Mouse (Mus musculus) hindbrain, embryonic 16.5 days (tissue): Measurements from ENCODE around the gene Kdelr1. TPM values are rescaled to one million over a fixed set of nuclear protein-coding genes. Genes with fewer than 3 reads are reported as not detected.

Source experiments
- ATAC-seq: fragments of 200-750 bp; cut with Nextera tagmentation; 2 replicates; pipeline ENCODE4 v1.8.0; 2017; ENCODE audit warnings: moderate TSS enrichment, moderate library complexity
- H3K27ac ChIP-seq: fragments of 300-500 bp; sonication (generic); 2 replicates; pipeline ENCODE4 v1.5.1; 2014; ENCODE audit warnings: low read depth, mild to moderate bottlenecking, control low read depth, low read length, moderate library complexity
- H3K27me3 ChIP-seq: fragments of 300-500 bp; sonication (generic); replicated peaks from 2 replicates; pipeline ENCODE4 v1.6.1; 2014; ENCODE audit warnings: low read length; ENCODE audit not compliant: control insufficient read depth, insufficient read depth
- H3K36me3 ChIP-seq: fragments of 300-500 bp; sonication (generic); 2 replicates; pipeline ENCODE4 v1.6.1; 2014; ENCODE audit warnings: mild to moderate bottlenecking, low read length, moderate library complexity, mixed read lengths; ENCODE audit not compliant: control insufficient read depth, insufficient read depth
- H3K4me1 ChIP-seq: fragments of 300-500 bp; sonication (generic); 2 replicates; pipeline ENCODE4 v1.6.1; 2014; ENCODE audit warnings: low read depth, low read length; ENCODE audit not compliant: control insufficient read depth, insufficient read depth
- H3K4me2 ChIP-seq: fragments of 300-500 bp; sonication (generic); 2 replicates; pipeline ENCODE4 v1.6.1; 2014; ENCODE audit warnings: mild to moderate bottlenecking, low read length, control low read depth, moderate library complexity
- H3K4me3 ChIP-seq: fragments of 300-500 bp; sonication (generic); 2 replicates; pipeline ENCODE4 v1.5.1; 2014; ENCODE audit warnings: mild to moderate bottlenecking, low read length, control low read depth, moderate library complexity
- H3K9ac ChIP-seq: fragments of 300-500 bp; sonication (generic); 2 replicates; pipeline ENCODE4 v1.6.1; 2014; ENCODE audit warnings: low read depth, mild to moderate bottlenecking, control low read depth, low read length, moderate library complexity
- H3K9me3 ChIP-seq: fragments of 300-500 bp; sonication (generic); 2 replicates; pipeline ENCODE4 v1.6.1; 2014; ENCODE audit warnings: mild to moderate bottlenecking, low read length, moderate library complexity; ENCODE audit not compliant: control insufficient read depth
- WGBS: fragments of 180-500 bp; shearing (Covaris S2); extraction: QIAGEN DNeasy Blood & Tissue Kit; methylation state at CpG from one replicate; pipeline ENCODE4 v1.1.7; 2014; 5-methylcytosine and 5-hydroxymethylcytosine counted together
- polyA plus RNA-seq: library from polyadenylated mRNA; unstranded; fragments of >200 nt; fragmentation: Nextera tagmentation; extraction: Ambion mirVana; gene quantifications from 2 replicates; pipeline ENCODE4 v1.2.1, GENCODE M21; 2015

Gene Kdelr1
- polyA plus RNA-seq, 1 experiment from 2014 or later = 54.5 TPM

DNA sequence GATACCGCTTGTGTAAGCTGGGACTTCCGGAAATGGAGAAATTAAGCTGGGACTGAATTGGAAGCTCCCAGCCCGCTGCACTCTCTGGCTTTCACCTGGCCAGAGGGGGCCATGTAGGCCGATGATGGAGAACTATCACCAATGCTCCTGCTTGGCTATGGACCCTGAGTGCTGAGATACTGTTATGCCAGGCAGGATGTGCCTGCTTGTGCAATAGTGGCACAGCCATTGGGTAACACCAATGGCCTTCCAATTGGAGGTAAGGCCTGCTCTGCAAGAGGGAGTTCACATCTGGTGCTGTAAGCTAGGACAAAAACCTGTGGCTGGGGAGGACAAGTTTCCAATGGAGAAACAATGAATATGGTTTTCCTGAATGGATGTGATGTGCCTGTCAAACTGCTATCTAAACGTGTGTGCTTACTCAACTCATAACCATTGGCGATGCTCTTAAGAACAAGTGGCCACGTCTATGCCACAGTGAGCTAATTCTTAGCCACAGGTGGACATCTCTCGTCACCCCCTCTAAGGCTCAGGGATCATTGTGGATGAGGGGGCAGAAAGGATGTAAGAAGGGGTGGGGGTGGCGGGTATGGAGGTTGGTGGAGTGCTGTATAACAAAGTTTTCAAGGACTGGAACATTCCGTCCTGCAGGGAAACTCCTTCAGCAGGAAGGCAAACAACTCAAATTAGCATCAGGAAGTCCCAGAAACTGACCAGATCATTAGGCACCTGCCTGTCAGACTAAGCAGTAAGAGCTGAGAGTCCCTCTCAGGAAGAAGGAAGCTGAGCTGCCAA is 29.4 kb upstream of the Kdelr1 start:
- Histone ChIP-seq H3K36me3 (peaks cover 4% of the 10 kb centered on the region; the same call in 1 of the 2 replicates), H3K9me3 (no peaks in the 10 kb centered on the region), H3K9ac (no peak overlapping the region), H3K4me3 (no peak overlapping the region), H3K4me1 (no peaks in the 10 kb centered on the region), H3K27ac (no peak overlapping the region), H3K27me3 (no peaks in the 10 kb centered on the region), H3K4me2 (no peak overlapping the region)
- WGBS = 91% methylated on average over 10 of the region's 10 CpGs
- ATAC-seq = no peak

- Histone ChIP-seq H3K4me1 (no peaks in the 10 kb centered on the region), H3K9ac (peak overlapping the region; percentile 17; the same call in 1 of the 2 replicates), H3K4me3 (no peak overlapping the region), H3K9me3 (no peaks in the 10 kb centered on the region), H3K4me2 (no peak overlapping the region), H3K27ac (no peak overlapping the region), H3K36me3 (no peaks in the 10 kb centered on the region; the same call in 1 of the 2 replicates), H3K27me3 (no peaks in the 10 kb centered on the region; the same call in 1 of the 2 replicates)
- WGBS = 13% methylated on average over 6 of the region's 6 CpGs
- no peak for ATAC-seq
Observed at GRCm38 (mm10) chr7:45848447-45849027, 24.0 kb upstream of the Kdelr1 start.

DNA sequence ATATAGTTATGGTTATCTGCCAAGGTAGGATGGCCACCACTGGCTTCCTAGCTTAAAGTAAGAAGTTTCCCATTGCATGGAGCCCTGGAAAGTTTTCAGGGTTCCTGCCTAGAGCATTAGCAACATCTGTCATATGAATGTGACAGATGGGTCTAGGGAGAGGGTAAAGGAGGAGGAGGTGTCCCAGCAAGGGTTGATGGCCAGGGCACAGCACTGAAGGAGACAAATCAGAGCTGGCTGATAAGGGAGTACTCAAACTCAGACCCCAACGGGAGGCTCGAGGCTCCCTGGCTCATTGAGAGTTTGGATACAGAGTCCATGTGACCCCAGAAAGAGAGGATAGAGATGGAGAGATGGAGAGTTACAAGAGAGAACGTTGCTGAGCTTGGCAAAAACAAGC is 21.9 kb upstream of the Kdelr1 start:
- Histone ChIP-seq H3K9me3 (no peaks in the 10 kb centered on the region), H3K9ac (no peak overlapping the region), H3K36me3 (no peaks in the 10 kb centered on the region; the same call in 1 of the 2 replicates), H3K27ac (no peak overlapping the region), H3K4me1 (no peaks in the 10 kb centered on the region), H3K27me3 (no peaks in the 10 kb centered on the region; the same call in 1 of the 2 replicates), H3K4me3 (no peak overlapping the region), H3K4me2 (no peak overlapping the region)
- no peak for ATAC-seq
- 70% methylated on average over 3 of the region's 3 CpGs for WGBS

- H3K27me3 ChIP-seq = peaks cover 9% of the 10 kb centered on the region
- no peak for ATAC-seq
- peaks cover 8% of the 10 kb centered on the region for H3K4me1 ChIP-seq
- WGBS = 84% methylated on average over 12 of the region's 12 CpGs
- H3K9me3 ChIP-seq = no peaks in the 10 kb centered on the region
- H3K4me2 ChIP-seq = no peak overlapping the region
- H3K36me3 ChIP-seq = no peaks in the 10 kb centered on the region; the same call in 1 of the 2 replicates
- no peak overlapping the region for H3K9ac ChIP-seq
- no peak overlapping the region for H3K27ac ChIP-seq
- H3K4me3 ChIP-seq = no peak overlapping the region
Observed at GRCm38 (mm10) chr7:45853089-45853488, 19.5 kb upstream of the Kdelr1 start.

GRCm38 (mm10) chr7:45856950-45857901 is 15.3 kb upstream of the Kdelr1 start:
- WGBS = 6% methylated on average over 30 of the region's 30 CpGs

DNA sequence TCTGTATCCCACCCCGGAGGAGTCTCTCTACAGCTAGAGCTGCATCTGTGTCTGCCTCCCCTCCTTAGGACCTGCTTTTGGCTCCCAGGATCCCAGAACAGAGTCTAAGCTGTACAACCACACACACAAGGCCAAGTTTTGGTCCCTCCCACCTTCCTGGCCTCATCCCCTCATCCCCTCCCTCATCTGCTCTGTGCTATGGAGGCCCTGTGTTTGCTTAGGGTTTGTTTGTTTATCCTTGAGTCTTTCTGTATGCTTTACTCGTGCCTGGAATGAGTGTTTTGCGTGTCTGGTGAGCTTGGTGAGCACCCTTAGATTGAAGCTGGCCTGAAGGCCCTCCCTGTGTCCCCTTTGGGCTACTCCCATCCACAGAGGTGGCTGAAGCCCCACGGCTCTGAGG is 13.6 kb upstream of the Kdelr1 start:
- Histone ChIP-seq H3K27ac (no peak overlapping the region), H3K4me1 (peaks cover 8% of the 10 kb centered on the region), H3K4me3 (no peak overlapping the region), H3K36me3 (no peaks in the 10 kb centered on the region; the same call in 1 of the 2 replicates), H3K4me2 (no peak overlapping the region), H3K9ac (no peak overlapping the region), H3K27me3 (peaks cover 17% of the 10 kb centered on the region), H3K9me3 (no peaks in the 10 kb centered on the region)
- 71% methylated on average over 4 of the region's 4 CpGs for WGBS
- no peak for ATAC-seq

More at GRCm38 (mm10) chr7:45856950-45857901, 15.3 kb upstream of the Kdelr1 start:
- peak overlapping the region; percentile 15; the same call in 1 of the 2 replicates for H3K9ac ChIP-seq
- peak; percentile 46; the same call in 1 of the 2 replicates for ATAC-seq
- H3K4me3 ChIP-seq = peak overlapping the region; percentile 29
- H3K4me1 ChIP-seq = peaks cover 8% of the 10 kb centered on the region
- H3K27me3 ChIP-seq = peaks cover 17% of the 10 kb centered on the region
- no peaks in the 10 kb centered on the region for H3K9me3 ChIP-seq
- H3K36me3 ChIP-seq = no peaks in the 10 kb centered on the region; the same call in 1 of the 2 replicates
- H3K27ac ChIP-seq = no peak overlapping the region
- H3K4me2 ChIP-seq = peak overlapping the region; percentile 52

DNA sequence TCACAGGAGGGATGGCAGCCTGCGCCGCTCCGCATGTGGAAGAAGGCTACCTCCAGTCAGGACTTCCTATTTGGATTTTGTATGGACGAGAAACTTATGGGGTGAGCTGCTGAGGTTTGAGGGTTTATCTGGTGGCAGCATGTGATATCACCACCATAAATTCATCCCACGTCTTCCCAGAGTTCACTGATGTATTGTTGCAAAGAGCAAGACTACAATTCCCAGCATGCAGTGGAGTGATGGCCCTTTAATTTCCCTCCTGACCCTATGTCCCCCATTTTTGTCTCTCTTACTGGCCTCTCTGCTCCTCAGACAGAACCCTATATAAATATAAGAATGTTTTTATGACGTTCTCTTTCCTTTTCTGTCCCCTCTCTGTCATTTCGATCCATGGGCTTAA is 9.8 kb upstream of the Kdelr1 start:
- Histone ChIP-seq H3K9me3 (no peaks in the 10 kb centered on the region), H3K4me3 (no peak overlapping the region), H3K4me2 (no peak overlapping the region), H3K4me1 (peaks cover 12% of the 10 kb centered on the region), H3K9ac (no peak overlapping the region), H3K27me3 (peaks cover 8% of the 10 kb centered on the region), H3K27ac (no peak overlapping the region), H3K36me3 (no peaks in the 10 kb centered on the region; the same call in 1 of the 2 replicates)
- WGBS = 87% methylated on average over 7 of the region's 7 CpGs
- ATAC-seq = no peak

DNA sequence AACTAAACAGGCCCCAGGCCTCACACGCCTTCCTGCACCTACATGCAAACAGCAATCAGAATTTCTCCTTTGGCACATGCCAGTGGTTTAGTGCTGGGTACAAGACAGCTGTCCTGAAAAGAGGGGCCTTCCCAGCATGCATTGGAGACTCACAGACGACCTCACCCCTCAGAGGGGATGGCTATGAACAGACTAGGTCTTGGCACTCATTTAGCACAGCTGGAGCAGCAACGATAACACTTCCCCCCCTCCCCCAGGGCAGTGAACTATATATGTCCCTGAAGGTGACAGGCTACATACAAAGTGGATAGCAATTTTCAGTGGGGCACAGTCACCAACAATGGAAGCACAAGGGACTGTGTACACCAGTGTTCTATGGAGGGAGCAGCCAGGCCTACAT is 8.1 kb upstream of the Kdelr1 start:
- Histone ChIP-seq H3K27ac (no peak overlapping the region), H3K4me3 (no peak overlapping the region), H3K27me3 (no peaks in the 10 kb centered on the region; the same call in 1 of the 2 replicates), H3K36me3 (no peaks in the 10 kb centered on the region; the same call in 1 of the 2 replicates), H3K4me1 (peaks cover 22% of the 10 kb centered on the region), H3K9ac (no peak overlapping the region), H3K4me2 (no peak overlapping the region), H3K9me3 (no peaks in the 10 kb centered on the region)
- 60% methylated on average over 3 of the region's 3 CpGs for WGBS
- ATAC-seq = no peak
